Mouse (Mus musculus): ENCODE measurements around the gene Gpr176.

The Gpr176 gene

DNA sequence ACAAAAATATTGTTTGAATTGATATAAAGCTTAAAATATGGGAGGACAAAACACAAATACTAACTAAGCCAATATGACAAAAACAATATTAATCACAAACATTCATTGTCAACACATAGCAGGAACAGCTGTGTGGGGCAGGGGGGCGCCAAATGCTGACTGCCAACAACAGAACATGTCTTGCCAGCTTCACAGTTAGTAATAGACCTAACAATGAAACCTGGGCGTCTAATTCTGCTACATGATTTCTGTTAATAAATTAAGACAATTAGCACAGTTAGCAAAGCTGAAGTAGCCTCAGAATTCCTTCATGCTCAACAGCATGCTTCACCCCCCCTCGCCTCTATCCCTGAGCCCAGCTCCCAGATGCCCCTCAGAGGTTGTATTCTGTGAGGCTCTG lies 137.6 kb downstream of the Gpr176 start:
- DNase-seq (ENCODE audit: low spot score) = no peak

DNA sequence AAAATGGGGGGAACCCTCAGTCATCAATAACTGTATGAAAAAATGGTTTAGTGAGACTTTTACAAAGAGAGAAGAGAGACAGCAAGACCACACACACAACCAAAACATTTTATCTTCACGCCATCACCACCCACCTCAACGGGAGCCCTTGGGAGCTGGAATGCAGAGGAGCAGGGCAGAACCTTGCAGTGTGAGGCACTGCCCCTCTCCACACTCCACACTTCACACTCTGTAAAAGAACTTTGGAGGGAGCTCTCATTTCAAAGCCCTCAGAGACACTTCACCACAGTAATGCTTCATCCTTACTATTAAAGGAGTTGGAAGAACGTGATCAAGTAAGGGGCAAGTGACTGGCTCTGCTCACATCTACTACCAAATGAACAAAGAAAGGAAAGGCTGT lies 142.7 kb downstream of the Gpr176 start:
- no peak for DNase-seq (ENCODE audit: low spot score)

DNA sequence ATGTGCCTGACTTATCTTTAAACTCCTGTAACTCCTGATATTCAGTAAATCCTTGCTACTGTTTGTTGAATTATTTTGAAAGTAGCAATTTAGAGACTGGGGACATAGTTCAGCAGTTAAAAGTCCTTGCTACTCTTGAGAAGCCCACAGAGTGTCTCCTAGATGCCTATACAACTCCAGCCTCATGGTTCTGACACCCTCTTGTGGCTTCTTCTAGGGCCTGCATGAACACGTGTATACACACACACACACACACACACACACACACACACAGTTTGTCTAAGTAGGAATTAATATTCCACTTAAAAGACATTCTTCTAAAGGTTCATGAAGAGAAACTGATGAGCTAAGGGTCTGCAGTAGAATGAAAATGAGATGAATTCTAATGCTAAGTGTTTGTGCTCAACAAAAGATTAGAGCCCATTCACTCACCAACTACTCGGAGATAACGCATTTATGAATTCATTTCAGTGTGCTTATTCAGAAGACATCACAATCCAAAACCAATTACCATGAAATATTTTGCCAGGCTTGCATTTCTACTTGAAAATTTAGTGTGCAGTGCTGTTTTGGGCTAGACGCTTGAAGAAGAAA lies 144.6 kb downstream of the Gpr176 start:
- no peak for DNase-seq (ENCODE audit: low spot score)

All from ovary, postnatal 14 days (tissue).